Mouse (Mus musculus): Measurements from ENCODE around the gene Dok4. TPM values are rescaled to one million over a fixed set of nuclear protein-coding genes. Genes with fewer than 3 reads are reported as not detected.

Gene Dok4
- polyA plus RNA-seq (2011; ENCODE audit: insufficient read length, low read depth, missing spikeins): 8.7 and 9.3 TPM in 2 replicates

DNA sequence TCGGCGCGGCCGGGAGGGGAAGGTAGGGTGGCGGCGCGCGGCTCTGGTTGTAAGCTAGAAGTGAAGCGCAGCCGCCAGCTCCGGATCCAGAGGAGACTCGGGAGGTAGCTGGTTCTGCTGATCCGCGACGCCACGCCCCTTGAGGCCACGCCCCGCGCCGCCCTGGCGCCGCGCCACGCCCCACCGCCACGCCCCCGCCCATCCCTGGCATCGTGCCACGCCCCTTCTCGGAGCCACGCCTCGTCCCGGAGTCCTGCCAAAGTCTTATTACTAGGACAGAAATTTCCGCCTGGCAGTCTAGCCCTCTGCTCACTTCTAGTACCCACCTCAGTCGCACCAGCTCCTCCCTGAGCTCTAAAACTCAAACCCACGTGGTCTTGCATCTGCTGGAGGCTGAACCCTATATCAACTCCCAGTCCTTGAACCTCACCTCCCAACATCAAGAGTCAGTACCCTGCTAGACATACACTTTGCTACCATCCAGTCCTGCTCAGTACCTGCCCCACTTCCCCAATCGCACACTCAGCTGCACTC, at the start of gene Dok4:
Dok4 (minus strand) TSS at position 134 of the 534 bp plus-strand sequence.
- peak; percentile 63 for TF ChIP-seq POLR2A (IDR thresholded peaks at IDR 0.05; ENCODE audit: low read depth, low read length)
- no peak for TF ChIP-seq CTCF (IDR thresholded peaks at IDR 0.05; ENCODE audit: borderline replicate concordance, insufficient read depth, low read length)
- Histone ChIP-seq H3K4me3 (ENCODE audit: insufficient read depth, low read length) (peak within 1 kb of the TSS; percentile 72), H3K4me1 (ENCODE audit: control insufficient read depth, insufficient read depth, low read length) (peaks cover 5% of the 10 kb centered on the region; the same call in 1 of the 2 replicates), H3K27ac (ENCODE audit: insufficient read depth, low read length) (no peak within 1 kb of the TSS)

DNA sequence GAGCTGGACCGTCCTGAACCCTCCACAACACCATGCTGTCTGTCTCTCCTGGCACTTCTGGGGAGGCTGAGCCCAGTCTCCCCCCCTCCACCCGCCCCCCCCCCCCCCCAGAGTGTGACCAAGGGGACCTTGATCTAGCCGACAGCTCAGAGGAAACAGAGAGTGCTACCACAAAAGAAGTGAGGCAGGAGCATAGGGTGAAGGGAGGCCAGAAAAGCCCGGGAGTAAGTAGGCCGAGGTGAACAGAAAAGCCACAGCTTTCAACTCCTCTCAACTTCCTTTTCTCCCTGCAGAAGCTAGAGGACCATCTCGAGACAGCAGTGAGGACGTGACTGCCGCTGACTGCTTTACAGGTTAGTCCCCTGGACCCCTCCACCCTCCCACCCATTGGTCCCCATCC, 47.3 kb upstream of the Dok4 start, which contains the start of gene Adgrg5:
Adgrg5 (plus strand) TSS at position 290 of the 400 bp plus-strand sequence.
- no peaks in the 10 kb centered on the region for H3K4me1 ChIP-seq (ENCODE audit: control insufficient read depth, insufficient read depth, low read length)
- no peak within 1 kb of the TSS for H3K27ac ChIP-seq (ENCODE audit: insufficient read depth, low read length)
- TF ChIP-seq POLR2A (IDR thresholded peaks at IDR 0.05; ENCODE audit: low read depth, low read length) (no peak), CTCF (IDR thresholded peaks at IDR 0.05; ENCODE audit: borderline replicate concordance, insufficient read depth, low read length) (no peak)
- no peak within 1 kb of the TSS for H3K4me3 ChIP-seq (ENCODE audit: insufficient read depth, low read length)

DNA sequence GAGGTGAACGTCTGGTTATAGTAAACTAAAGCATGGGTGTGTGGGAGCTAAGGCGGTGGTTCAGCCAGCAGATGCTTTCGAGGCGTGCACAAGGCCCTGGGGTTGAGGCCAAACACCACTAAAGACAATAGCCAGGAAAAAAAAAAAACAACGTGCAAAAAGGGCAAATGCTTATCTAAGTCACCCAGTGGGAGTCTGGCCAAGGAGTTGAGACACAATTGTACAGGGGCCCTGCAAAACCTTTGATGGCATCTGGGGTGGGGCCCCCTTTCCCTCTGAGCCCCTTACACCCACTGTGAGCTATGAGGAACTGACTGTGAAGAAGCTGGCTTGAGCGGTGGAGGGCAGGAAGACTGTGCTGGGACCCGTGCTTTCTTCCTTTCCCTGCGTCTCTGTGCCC, 46.5 kb upstream of the Dok4 start:
- H3K4me1 ChIP-seq (ENCODE audit: control insufficient read depth, insufficient read depth, low read length): no peaks in the 10 kb centered on the region
- H3K27ac ChIP-seq (ENCODE audit: insufficient read depth, low read length): no peak overlapping the region
- H3K4me3 ChIP-seq (ENCODE audit: insufficient read depth, low read length): no peak overlapping the region
- TF ChIP-seq POLR2A (IDR thresholded peaks at IDR 0.05; ENCODE audit: low read depth, low read length): no peak
- TF ChIP-seq CTCF (IDR thresholded peaks at IDR 0.05; ENCODE audit: borderline replicate concordance, insufficient read depth, low read length): no peak

DNA sequence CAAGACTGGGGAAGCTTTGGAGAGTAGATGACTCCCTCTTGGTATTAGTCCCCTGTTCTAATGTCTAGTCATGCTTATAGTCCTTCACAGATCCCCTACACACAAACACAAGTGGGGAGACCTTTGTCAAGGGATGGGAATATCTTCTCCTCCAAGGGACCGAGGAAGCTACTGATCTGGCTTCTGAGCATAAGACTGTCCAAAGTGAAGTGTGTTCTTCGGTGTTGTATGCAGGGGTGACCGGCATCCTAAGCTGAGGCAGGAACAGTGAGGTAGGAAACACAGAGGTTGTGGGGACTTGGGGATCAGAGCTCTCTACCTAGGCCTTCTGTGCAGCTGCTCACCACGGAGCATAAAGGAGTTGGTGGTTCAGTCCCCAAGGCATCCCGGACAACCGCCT, 46.0 kb upstream of the Dok4 start:
- Histone ChIP-seq H3K4me1 (ENCODE audit: control insufficient read depth, insufficient read depth, low read length) (no peaks in the 10 kb centered on the region), H3K4me3 (ENCODE audit: insufficient read depth, low read length) (no peak overlapping the region), H3K27ac (ENCODE audit: insufficient read depth, low read length) (no peak overlapping the region)
- TF ChIP-seq CTCF (IDR thresholded peaks at IDR 0.05; ENCODE audit: borderline replicate concordance, insufficient read depth, low read length): no peak

DNA sequence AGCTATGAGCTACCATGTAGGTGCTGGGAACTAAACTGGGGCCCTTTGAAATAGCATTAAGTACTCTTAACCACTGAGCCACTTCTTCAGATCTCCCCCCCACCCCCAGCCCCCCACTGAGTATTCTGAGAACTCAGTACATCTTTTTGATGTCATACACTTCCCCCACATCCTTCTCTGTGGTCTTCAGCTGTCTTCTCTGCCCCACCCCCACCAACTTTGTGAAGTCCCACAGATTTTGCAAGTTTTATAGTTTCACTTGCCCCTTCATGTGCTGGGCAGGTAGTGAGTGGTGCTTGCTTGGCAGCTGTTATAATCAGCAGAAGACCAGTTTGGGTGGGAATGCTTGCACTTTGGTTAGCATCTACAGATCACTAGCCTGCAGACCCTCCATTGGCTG, 43.1 kb upstream of the Dok4 start:
- Histone ChIP-seq H3K4me3 (ENCODE audit: insufficient read depth, low read length) (no peak overlapping the region), H3K27ac (ENCODE audit: insufficient read depth, low read length) (no peak overlapping the region), H3K4me1 (ENCODE audit: control insufficient read depth, insufficient read depth, low read length) (peaks cover 12% of the 10 kb centered on the region)
- TF ChIP-seq CTCF (IDR thresholded peaks at IDR 0.05; ENCODE audit: borderline replicate concordance, insufficient read depth, low read length) (no peak), POLR2A (IDR thresholded peaks at IDR 0.05; ENCODE audit: low read depth, low read length) (no peak)

DNA sequence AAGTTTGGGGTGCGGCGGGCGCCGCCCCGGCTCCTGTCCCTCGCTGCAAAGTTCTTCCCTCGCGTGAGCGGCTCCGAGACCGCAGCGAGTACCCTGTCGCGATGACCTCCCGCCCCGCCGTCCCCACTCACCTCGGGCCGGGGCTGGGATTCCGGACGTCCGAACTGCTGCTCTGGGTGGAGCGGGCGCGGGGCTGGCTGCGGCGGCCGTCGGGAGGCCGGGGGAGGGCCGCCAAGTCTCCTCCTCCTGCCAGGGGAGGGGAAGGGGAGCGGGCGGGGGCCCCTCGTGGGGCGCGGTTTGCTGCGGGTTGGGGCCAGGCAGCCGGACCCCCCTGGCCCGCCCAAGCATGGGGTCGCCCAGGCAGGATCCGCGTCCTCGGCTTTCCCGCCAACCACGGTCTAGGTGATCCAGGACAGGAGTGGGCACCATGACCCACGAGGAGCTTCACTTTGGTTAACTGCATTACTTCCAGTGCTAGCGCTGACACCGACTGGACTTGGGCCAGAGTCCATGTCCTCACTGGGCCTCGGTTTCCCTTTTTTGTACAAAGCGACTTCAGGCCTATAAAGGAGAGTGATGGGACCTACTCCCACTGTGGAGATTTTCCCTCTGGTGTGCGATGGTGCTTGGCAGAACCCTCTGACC, 41.8 kb upstream of the Dok4 start, which contains the start of gene Ccdc102a:
Ccdc102a (minus strand) TSS at position 248 of the 645 bp plus-strand sequence.
- TF ChIP-seq CTCF (IDR thresholded peaks at IDR 0.05; ENCODE audit: borderline replicate concordance, insufficient read depth, low read length) (no peak), POLR2A (IDR thresholded peaks at IDR 0.05; ENCODE audit: low read depth, low read length) (peak; percentile 69)
- Histone ChIP-seq H3K4me3 (ENCODE audit: insufficient read depth, low read length) (peak within 1 kb of the TSS; percentile 77), H3K4me1 (ENCODE audit: control insufficient read depth, insufficient read depth, low read length) (peaks cover 18% of the 10 kb centered on the region), H3K27ac (ENCODE audit: insufficient read depth, low read length) (peak within 1 kb of the TSS; percentile 82)

DNA sequence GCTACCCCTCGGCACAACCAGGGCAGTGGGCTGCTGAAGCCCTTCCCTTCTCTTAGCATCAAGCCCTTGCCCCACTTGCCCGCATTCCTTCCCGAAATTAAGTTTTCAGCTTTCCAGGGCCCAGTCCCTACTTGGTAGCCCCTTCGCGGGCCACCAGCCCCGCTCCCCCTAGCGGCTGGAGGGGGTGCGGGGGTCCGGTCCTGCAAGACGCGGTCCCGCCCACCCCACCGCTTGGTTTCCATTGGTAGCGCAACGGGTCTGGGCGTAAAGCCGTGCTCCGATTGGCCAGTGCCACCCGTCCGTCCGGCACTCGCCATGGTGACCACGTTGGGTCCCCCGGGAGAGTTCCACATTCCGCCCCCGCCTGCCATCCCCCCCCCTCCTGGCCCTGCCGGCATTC, 41.2 kb upstream of the Dok4 start:
- H3K4me1 ChIP-seq (ENCODE audit: control insufficient read depth, insufficient read depth, low read length): peaks cover 18% of the 10 kb centered on the region
- H3K27ac ChIP-seq (ENCODE audit: insufficient read depth, low read length): peak overlapping the region; percentile 82
- H3K4me3 ChIP-seq (ENCODE audit: insufficient read depth, low read length): peak overlapping the region; percentile 77
- 0 out of 2 replicates have a peak, but pooled peaks have one; percentile 1 for TF ChIP-seq CTCF (IDR thresholded peaks at IDR 0.05; ENCODE audit: borderline replicate concordance, insufficient read depth, low read length)
- TF ChIP-seq POLR2A (IDR thresholded peaks at IDR 0.05; ENCODE audit: low read depth, low read length): peak; percentile 53; the same call in 1 of the 2 replicates

DNA sequence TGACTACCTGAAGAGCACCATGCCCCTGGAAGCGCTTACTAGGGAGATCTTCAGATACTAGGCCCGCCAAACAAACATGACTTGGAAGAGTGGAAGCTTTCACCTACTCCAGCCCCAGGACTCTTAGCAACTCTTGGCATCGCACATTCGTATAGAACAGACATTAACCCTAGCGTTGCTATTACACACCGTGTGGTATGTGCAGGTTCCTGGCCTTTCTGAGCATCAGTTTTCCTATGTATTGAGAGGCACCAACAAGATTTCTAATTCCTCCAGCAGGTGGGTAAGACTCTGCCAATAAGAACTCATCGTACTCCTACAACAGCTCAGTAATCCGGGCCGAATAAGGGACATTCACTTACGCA, 40.8 kb upstream of the Dok4 start:
- H3K27ac ChIP-seq (ENCODE audit: insufficient read depth, low read length): peak overlapping the region; percentile 82
- H3K4me1 ChIP-seq (ENCODE audit: control insufficient read depth, insufficient read depth, low read length): peaks cover 18% of the 10 kb centered on the region
- peak overlapping the region; percentile 77 for H3K4me3 ChIP-seq (ENCODE audit: insufficient read depth, low read length)
- TF ChIP-seq CTCF (IDR thresholded peaks at IDR 0.05; ENCODE audit: borderline replicate concordance, insufficient read depth, low read length) (no peak), POLR2A (IDR thresholded peaks at IDR 0.05; ENCODE audit: low read depth, low read length) (no peak)

DNA sequence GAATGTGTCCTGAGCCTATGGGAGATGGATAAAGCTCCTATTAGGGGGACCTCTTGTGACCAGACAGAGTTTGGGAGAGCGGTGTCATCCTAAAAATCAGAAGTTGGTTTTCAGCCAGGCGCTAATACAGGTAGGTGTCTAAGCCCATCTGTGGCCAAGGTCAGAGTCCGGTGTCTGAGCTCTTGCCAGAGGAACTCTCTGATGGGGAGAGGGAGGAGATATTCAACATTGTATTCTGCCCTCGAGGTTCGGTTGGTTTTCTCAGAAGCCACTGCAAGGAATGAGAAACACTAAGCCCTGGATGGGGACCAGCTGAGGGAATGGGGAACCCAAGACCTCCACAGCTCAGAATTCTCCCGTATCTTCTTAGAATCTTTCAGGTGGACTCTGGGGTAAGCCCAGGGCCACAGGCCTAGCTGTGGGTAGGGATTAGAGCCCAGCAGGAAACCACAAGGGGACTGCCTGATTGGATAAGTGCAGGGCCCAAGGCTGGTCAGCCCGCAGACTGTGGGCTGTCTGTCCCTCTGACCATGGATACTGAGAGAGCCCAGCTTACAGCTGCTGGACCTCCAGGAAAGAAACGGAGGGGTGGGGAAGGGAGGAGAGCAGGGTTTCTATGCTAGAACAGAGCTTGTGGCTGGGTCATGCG, 40.3 kb upstream of the Dok4 start:
- Histone ChIP-seq H3K27ac (ENCODE audit: insufficient read depth, low read length) (peak overlapping the region; percentile 82), H3K4me1 (ENCODE audit: control insufficient read depth, insufficient read depth, low read length) (peaks cover 18% of the 10 kb centered on the region), H3K4me3 (ENCODE audit: insufficient read depth, low read length) (peak overlapping the region; percentile 77)
- peak; percentile 45 for TF ChIP-seq POLR2A (IDR thresholded peaks at IDR 0.05; ENCODE audit: low read depth, low read length)
- TF ChIP-seq CTCF (IDR thresholded peaks at IDR 0.05; ENCODE audit: borderline replicate concordance, insufficient read depth, low read length): no peak

DNA sequence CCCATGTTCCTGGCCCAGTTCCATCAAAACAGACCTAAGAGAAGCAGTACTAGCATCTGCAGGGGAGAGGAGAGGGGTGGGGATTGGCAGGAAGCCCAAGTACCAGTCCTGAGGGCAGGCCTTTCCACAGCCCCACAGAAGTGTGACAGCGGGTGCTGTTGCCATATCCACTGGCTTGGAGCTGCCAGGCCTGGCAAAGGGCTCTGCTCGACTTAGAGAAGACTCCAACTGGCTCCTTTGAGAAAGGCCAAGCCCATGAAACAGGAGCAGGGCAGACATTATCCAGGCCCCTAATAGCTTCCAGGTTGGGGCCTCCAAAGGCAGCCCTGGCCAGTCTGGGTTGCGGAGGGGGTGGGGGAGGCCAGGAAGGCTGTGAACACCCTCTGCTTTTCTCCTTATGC, 38.6 kb upstream of the Dok4 start:
- peak overlapping the region; percentile 82 for H3K27ac ChIP-seq (ENCODE audit: insufficient read depth, low read length)
- TF ChIP-seq CTCF (IDR thresholded peaks at IDR 0.05; ENCODE audit: borderline replicate concordance, insufficient read depth, low read length) (no peak), POLR2A (IDR thresholded peaks at IDR 0.05; ENCODE audit: low read depth, low read length) (0 out of 2 replicates have a peak, but pooled peaks have one; percentile 4)
- H3K4me1 ChIP-seq (ENCODE audit: control insufficient read depth, insufficient read depth, low read length): peaks cover 18% of the 10 kb centered on the region
- no peak overlapping the region for H3K4me3 ChIP-seq (ENCODE audit: insufficient read depth, low read length)

All from embryonic fibroblast, embryonic 13.5 days (primary cell).